Comparison of ENCODE assay signal across 8 mouse cellular contexts in the genomic region with DNA sequence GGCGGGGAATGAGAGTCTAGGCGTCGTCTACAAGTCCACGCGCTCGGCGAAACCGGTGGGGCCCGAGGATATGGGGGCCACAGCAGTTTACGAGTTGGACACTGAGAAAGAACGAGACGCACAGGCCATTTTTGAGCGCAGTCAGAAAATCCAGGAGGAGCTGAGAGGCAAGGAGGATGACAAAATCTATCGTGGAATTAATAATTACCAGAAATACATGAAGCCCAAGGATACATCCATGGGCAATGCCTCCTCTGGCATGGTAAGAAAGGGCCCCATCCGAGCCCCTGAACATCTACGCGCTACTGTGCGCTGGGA. TPM values are rescaled to one million over a fixed set of nuclear protein-coding genes. Genes with fewer than 3 reads are reported as not detected.
DNase-seq lines count a peak whose midpoint lies in the region; ATAC-seq and TF ChIP-seq lines count a peak whose summit lies in the region.

No protein-coding gene starts in this region.

- DNase-seq in heart, postnatal 10 days = no peak
- DNase-seq in forebrain, postnatal 0 days = no peak
- DNase-seq in spleen, adult 12 weeks (ENCODE audit: low spot score) = no peak
- DNase-seq in layer of hippocampus, adult 9-10 months (ENCODE audit: low spot score) = no peak
- DNase-seq in embryo, embryonic 10 days (ENCODE audit: low spot score) = no peak

- H3K4me2 ChIP-seq in heart, embryonic 11.5 days = peak overlapping the region; percentile 85
- H3K4me2 ChIP-seq in forebrain, postnatal 0 days (ENCODE audit: low read depth) = peak overlapping the region; percentile 78
- H3K4me2 ChIP-seq in liver, embryonic 16.5 days (ENCODE audit: low read depth, low read length) = peak overlapping the region; percentile 70

- peak overlapping the region; percentile 56 for H3K4me3 ChIP-seq in heart, embryonic 11.5 days (ENCODE audit: low read depth, low read length)
- H3K4me3 ChIP-seq in ES-Bruce4 (ENCODE audit: low read depth, low read length) = peak overlapping the region; percentile 79
- peak overlapping the region; percentile 63 for H3K4me3 ChIP-seq in forebrain, postnatal 0 days (ENCODE audit: low read depth, low read length)
- H3K4me3 ChIP-seq in liver, embryonic 16.5 days (ENCODE audit: low read depth, low read length) = peak overlapping the region; percentile 77

- peaks cover 2% of the 10 kb centered on the region; the same call in 1 of the 2 replicates for H3K9me3 ChIP-seq in heart, embryonic 11.5 days (replicated peaks; ENCODE audit: control insufficient read depth, low read length)
- H3K9me3 ChIP-seq in ES-Bruce4 (replicated peaks; ENCODE audit: control insufficient read depth, insufficient read depth, low read length, poor library complexity, severe bottlenecking) = no peaks in the 10 kb centered on the region
- H3K9me3 ChIP-seq in forebrain, postnatal 0 days (ENCODE audit: low read length) = no peaks in the 10 kb centered on the region
- H3K9me3 ChIP-seq in liver, embryonic 16.5 days (replicated peaks; ENCODE audit: control insufficient read depth, low read length) = no peaks in the 10 kb centered on the region

- no peaks in the 10 kb centered on the region for H3K27me3 ChIP-seq in heart, embryonic 11.5 days (ENCODE audit: control insufficient read depth, insufficient read depth, low read length)
- no peaks in the 10 kb centered on the region for H3K27me3 ChIP-seq in ES-Bruce4 (ENCODE audit: control insufficient read depth, insufficient read depth, low read length, poor library complexity, severe bottlenecking)
- H3K27me3 ChIP-seq in forebrain, postnatal 0 days (ENCODE audit: insufficient read depth, low read length) = no peaks in the 10 kb centered on the region
- no peaks in the 10 kb centered on the region for H3K27me3 ChIP-seq in liver, embryonic 16.5 days (ENCODE audit: control insufficient read depth, insufficient read depth, low read depth, low read length)

- peak overlapping the region; percentile 76; the same call in 1 of the 2 replicates for H3K27ac ChIP-seq in heart, embryonic 11.5 days (ENCODE audit: low read depth, low read length)
- H3K27ac ChIP-seq in ES-Bruce4 (ENCODE audit: insufficient read depth, low read length) = no peak overlapping the region
- peak overlapping the region; percentile 80 for H3K27ac ChIP-seq in forebrain, postnatal 0 days (ENCODE audit: low read depth, low read length)
- H3K27ac ChIP-seq in liver, embryonic 16.5 days (ENCODE audit: low read length) = peak overlapping the region; percentile 94

- no peak for TF ChIP-seq POLR2A in ES-Bruce4 (IDR thresholded peaks at IDR 0.05; ENCODE audit: insufficient read depth, low read length)

- ATAC-seq in heart, embryonic 11.5 days (replicated peaks; ENCODE audit: insufficient number of reproducible peaks, low FRiP score, low TSS enrichment) = no peak
- ATAC-seq in forebrain, postnatal 0 days = no peak
- ATAC-seq in liver, embryonic 16.5 days (ENCODE audit: low read depth) = no peak

- no peak for TF ChIP-seq CTCF in ES-Bruce4 (IDR thresholded peaks at IDR 0.05; ENCODE audit: low read depth, low read length)
- TF ChIP-seq CTCF in forebrain, postnatal 0 days (IDR thresholded peaks at IDR 0.05; ENCODE audit: low read depth) = no peak

- intact Hi-C loops in heart, postnatal 10 days (cut with DNase I) = no loop called here

- TF ChIP-seq EP300 in ES-Bruce4 (IDR thresholded peaks at IDR 0.05; ENCODE audit: insufficient read depth, low read depth, low read length) = no peak

- WGBS in heart, embryonic 11.5 days (ENCODE audit: insufficient replicate concordance) = 29% methylated on average over 18 of the region's 18 CpGs
- 44% methylated on average over 18 of the region's 18 CpGs for WGBS in forebrain, postnatal 0 days
- 34% methylated on average over 18 of the region's 18 CpGs for WGBS in liver, embryonic 16.5 days (ENCODE audit: insufficient replicate concordance)

- peak overlapping the region; percentile 80 for H3K9ac ChIP-seq in heart, embryonic 11.5 days (ENCODE audit: low read depth, low read length)
- peak overlapping the region; percentile 77 for H3K9ac ChIP-seq in ES-Bruce4 (ENCODE audit: low read depth, poor library complexity, severe bottlenecking)
- H3K9ac ChIP-seq in forebrain, postnatal 0 days = peak overlapping the region; percentile 63
- peak overlapping the region; percentile 84 for H3K9ac ChIP-seq in liver, embryonic 16.5 days (ENCODE audit: low read depth, low read length)

- H3K4me1 ChIP-seq in heart, embryonic 11.5 days (ENCODE audit: control insufficient read depth, insufficient read depth, low read length) = peaks cover 4% of the 10 kb centered on the region; the same call in 1 of the 2 replicates
- H3K4me1 ChIP-seq in ES-Bruce4 (ENCODE audit: control insufficient read depth, insufficient read depth, low read length) = no peaks in the 10 kb centered on the region
- H3K4me1 ChIP-seq in forebrain, postnatal 0 days (ENCODE audit: insufficient read depth) = peaks cover 6% of the 10 kb centered on the region; the same call in 1 of the 2 replicates
- peaks cover 7% of the 10 kb centered on the region for H3K4me1 ChIP-seq in liver, embryonic 16.5 days (ENCODE audit: control insufficient read depth, low read depth, low read length)

- no peaks in the 10 kb centered on the region for H3K36me3 ChIP-seq in heart, embryonic 11.5 days (ENCODE audit: control insufficient read depth, insufficient read depth, low read length)
- H3K36me3 ChIP-seq in ES-Bruce4 (ENCODE audit: control insufficient read depth, insufficient read depth, low read length, poor library complexity, severe bottlenecking) = no peaks in the 10 kb centered on the region; the same call in 1 of the 2 replicates
- no peaks in the 10 kb centered on the region for H3K36me3 ChIP-seq in forebrain, postnatal 0 days (ENCODE audit: insufficient read depth)
- no peaks in the 10 kb centered on the region for H3K36me3 ChIP-seq in liver, embryonic 16.5 days (ENCODE audit: control insufficient read depth, insufficient read depth)

RNA-seq across cellular contexts. Expression of gene Rnf113a2, which starts 0.6 kb away (rescaled TPM):
- polyA plus RNA-seq in heart, embryonic 11.5 days (2014; fragmentation: Nextera tagmentation; extraction: Ambion mirVana) = 21.6 and 26.1 TPM in 2 replicates
- total RNA-seq in heart, postnatal 10 days (2021) = 10 to 100 TPM; 10.7 TPM
- 19.8 and 20.2 TPM in 2 replicates for polyA plus RNA-seq in ES-Bruce4 (2011; ENCODE audit: insufficient read depth, insufficient read length, low read depth, missing spikeins)
- 15.5 and 16.5 TPM in 2 replicates for total RNA-seq in forebrain, postnatal 0 days (2014; rRNA removed)
- 20.3 and 20.4 TPM in 2 replicates for polyA plus RNA-seq in forebrain, postnatal 0 days (2015; fragmentation: Nextera tagmentation; extraction: Ambion mirVana)
- 11.7 and 11.9 TPM in 2 replicates for polyA plus RNA-seq in liver, embryonic 16.5 days (2015; fragmentation: Nextera tagmentation; extraction: Ambion mirVana)

RNA-seq across cellular contexts. Expression of gene Bbof1, which starts 8.7 kb away (rescaled TPM):
- polyA plus RNA-seq in heart, embryonic 11.5 days (2014; fragmentation: Nextera tagmentation; extraction: Ambion mirVana) = 1.1 and 2.5 TPM in 2 replicates
- 1 to 10 TPM; 1.9 TPM for total RNA-seq in heart, postnatal 10 days (2021)
- 1.1 and 1.8 TPM in 2 replicates for polyA plus RNA-seq in ES-Bruce4 (2011; ENCODE audit: insufficient read depth, insufficient read length, low read depth, missing spikeins)
- total RNA-seq in forebrain, postnatal 0 days (2014; rRNA removed) = 3.0 and 4.0 TPM in 2 replicates
- 2.3 and 3.0 TPM in 2 replicates for polyA plus RNA-seq in forebrain, postnatal 0 days (2015; fragmentation: Nextera tagmentation; extraction: Ambion mirVana)
- 0.31 and 0.36 TPM in 2 replicates for polyA plus RNA-seq in liver, embryonic 16.5 days (2015; fragmentation: Nextera tagmentation; extraction: Ambion mirVana)

RNA-seq across cellular contexts. Expression of gene Entpd5, which starts 8.7 kb away (rescaled TPM):
- polyA plus RNA-seq in heart, embryonic 11.5 days (2014; fragmentation: Nextera tagmentation; extraction: Ambion mirVana) = 26.9 and 29.0 TPM in 2 replicates
- total RNA-seq in heart, postnatal 10 days (2021) = 10 to 100 TPM; 50.0 to 58.4 TPM
- 5.3 and 8.0 TPM in 2 replicates for polyA plus RNA-seq in ES-Bruce4 (2011; ENCODE audit: insufficient read depth, insufficient read length, low read depth, missing spikeins)
- 12.5 and 14.0 TPM in 2 replicates for total RNA-seq in forebrain, postnatal 0 days (2014; rRNA removed)
- polyA plus RNA-seq in forebrain, postnatal 0 days (2015; fragmentation: Nextera tagmentation; extraction: Ambion mirVana) = 9.5 and 12.4 TPM in 2 replicates
- 17.0 and 18.1 TPM in 2 replicates for polyA plus RNA-seq in liver, embryonic 16.5 days (2015; fragmentation: Nextera tagmentation; extraction: Ambion mirVana)

RNA-seq across cellular contexts. Expression of gene Aldh6a1, which starts 33.2 kb away (rescaled TPM):
- 38.6 and 41.4 TPM in 2 replicates for polyA plus RNA-seq in heart, embryonic 11.5 days (2014; fragmentation: Nextera tagmentation; extraction: Ambion mirVana)
- 10 to 100 TPM; 59.7 to 66.2 TPM for total RNA-seq in heart, postnatal 10 days (2021)
- polyA plus RNA-seq in ES-Bruce4 (2011; ENCODE audit: insufficient read depth, insufficient read length, low read depth, missing spikeins) = 26.7 and 30.4 TPM in 2 replicates
- 29.8 and 35.9 TPM in 2 replicates for total RNA-seq in forebrain, postnatal 0 days (2014; rRNA removed)
- polyA plus RNA-seq in forebrain, postnatal 0 days (2015; fragmentation: Nextera tagmentation; extraction: Ambion mirVana) = 28.8 and 33.9 TPM in 2 replicates
- polyA plus RNA-seq in liver, embryonic 16.5 days (2015; fragmentation: Nextera tagmentation; extraction: Ambion mirVana) = 49.3 and 55.5 TPM in 2 replicates

RNA-seq across cellular contexts. Expression of gene Lin52, which starts 33.7 kb away (rescaled TPM):
- 17.3 and 19.1 TPM in 2 replicates for polyA plus RNA-seq in heart, embryonic 11.5 days (2014; fragmentation: Nextera tagmentation; extraction: Ambion mirVana)
- 1 to 10 TPM; 8.0 to 9.1 TPM for total RNA-seq in heart, postnatal 10 days (2021)
- polyA plus RNA-seq in ES-Bruce4 (2011; ENCODE audit: insufficient read depth, insufficient read length, low read depth, missing spikeins) = 26.3 and 29.5 TPM in 2 replicates
- total RNA-seq in forebrain, postnatal 0 days (2014; rRNA removed) = 18.2 and 22.1 TPM in 2 replicates
- polyA plus RNA-seq in forebrain, postnatal 0 days (2015; fragmentation: Nextera tagmentation; extraction: Ambion mirVana) = 18.1 and 23.6 TPM in 2 replicates
- polyA plus RNA-seq in liver, embryonic 16.5 days (2015; fragmentation: Nextera tagmentation; extraction: Ambion mirVana) = 10.7 and 11.8 TPM in 2 replicates
